Mouse (Mus musculus): ENCODE measurements around the gene Aldh1a3. TPM values are rescaled to one million over a fixed set of nuclear protein-coding genes. Genes with fewer than 3 reads are reported as not detected.
A peak's percentile ranks its signal among the peaks of the same experiment; 100 is the strongest.

The Aldh1a3 gene
- polyA plus RNA-seq, 1 experiment = 2.0 TPM

GRCm38 (mm10) chr7:66348588-66348987, 78.7 kb downstream of the Aldh1a3 start:
- H3K79me2 ChIP-seq (ENCODE audit: control insufficient read depth, insufficient read depth) = peaks cover 53% of the 10 kb centered on the region
- H3K27me3 ChIP-seq (ENCODE audit: control insufficient read depth, insufficient read depth, insufficient read length) = no peaks in the 10 kb centered on the region
- TF ChIP-seq POLR2A (IDR thresholded peaks at IDR 0.05; ENCODE audit: insufficient read length, low read depth) (no peak), USF1 (IDR thresholded peaks at IDR 0.05; ENCODE audit: low read depth) (no peak), SRF (IDR thresholded peaks at IDR 0.05; ENCODE audit: control insufficient read depth, insufficient read length, low read depth) (no peak), POLR2AphosphoS2 (IDR thresholded peaks at IDR 0.05; ENCODE audit: insufficient read length, low read depth) (no peak), MYOD1 (IDR thresholded peaks at IDR 0.05; ENCODE audit: control insufficient read depth in 1 of 3, insufficient read length in 2 of 3, low read depth in 2 of 3) (no peak), E2F4 (IDR thresholded peaks at IDR 0.05; ENCODE audit: insufficient read depth) (no peak), TCF12 (IDR thresholded peaks at IDR 0.05; ENCODE audit: insufficient read depth, poor library complexity, severe bottlenecking) (no peak), MYOG (IDR thresholded peaks at IDR 0.05; ENCODE audit: control insufficient read depth in 1 of 3, insufficient read depth in 1 of 3, insufficient read length in 2 of 3, low read depth in 2 of 3) (no peak), TCF3 (IDR thresholded peaks at IDR 0.05; ENCODE audit: insufficient read length, low read depth) (no peak), REST (IDR thresholded peaks at IDR 0.05; ENCODE audit: insufficient read depth, insufficient read length) (no peak), MAX (IDR thresholded peaks at IDR 0.05; ENCODE audit: low read depth) (no peak)
- no peaks in the 10 kb centered on the region for H3K36me3 ChIP-seq (ENCODE audit: control insufficient read depth, insufficient read depth)
- no peak overlapping the region for H3K4me2 ChIP-seq (ENCODE audit: low read depth)
- H3ac ChIP-seq (ENCODE audit: control insufficient read depth, insufficient read length) = no peak overlapping the region
- no peak overlapping the region for H3K4me3 ChIP-seq

DNA sequence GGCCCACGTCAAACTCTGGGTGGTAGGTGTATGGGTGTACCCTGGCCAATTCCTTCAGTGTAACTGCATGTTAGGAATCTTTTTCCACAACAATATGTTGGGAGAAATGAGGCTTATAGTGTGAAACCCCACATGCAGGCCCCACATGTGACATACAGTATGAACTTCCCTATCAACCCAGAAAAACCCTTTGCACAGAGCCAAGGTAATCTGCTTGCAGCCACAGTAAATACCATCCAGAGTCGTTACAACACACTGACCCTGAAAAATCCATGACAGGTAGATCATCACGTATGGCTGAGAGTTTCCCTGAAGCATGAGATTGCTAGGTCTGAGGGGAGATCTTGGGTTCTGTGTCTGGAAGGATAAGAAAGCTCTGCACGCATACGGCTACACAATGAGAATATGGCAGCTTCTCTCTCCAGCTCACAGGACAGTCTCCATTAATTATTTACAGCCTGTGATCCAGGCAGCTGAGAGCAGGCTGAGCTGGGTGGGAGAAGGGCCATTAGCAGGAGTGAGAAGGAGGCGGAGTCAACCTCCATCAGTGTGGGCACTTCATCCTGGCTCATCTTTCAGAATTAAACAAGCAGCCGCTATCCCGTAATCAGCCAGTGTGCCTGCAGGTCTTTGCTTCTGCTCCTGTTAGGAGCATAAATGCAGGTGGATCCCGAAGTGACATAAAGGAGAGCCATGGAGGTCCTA, 80.2 kb downstream of the Aldh1a3 start:
- Histone ChIP-seq H3ac (ENCODE audit: control insufficient read depth, insufficient read length) (no peak overlapping the region), H3K4me2 (ENCODE audit: low read depth) (no peak overlapping the region), H3K36me3 (ENCODE audit: control insufficient read depth, insufficient read depth) (no peaks in the 10 kb centered on the region), H3K79me2 (ENCODE audit: control insufficient read depth, insufficient read depth) (peaks cover 46% of the 10 kb centered on the region), H3K27me3 (ENCODE audit: control insufficient read depth, insufficient read depth, insufficient read length) (no peaks in the 10 kb centered on the region), H3K4me3 (no peak overlapping the region)
- no peak for TF ChIP-seq REST (IDR thresholded peaks at IDR 0.05; ENCODE audit: insufficient read depth, insufficient read length)

DNA sequence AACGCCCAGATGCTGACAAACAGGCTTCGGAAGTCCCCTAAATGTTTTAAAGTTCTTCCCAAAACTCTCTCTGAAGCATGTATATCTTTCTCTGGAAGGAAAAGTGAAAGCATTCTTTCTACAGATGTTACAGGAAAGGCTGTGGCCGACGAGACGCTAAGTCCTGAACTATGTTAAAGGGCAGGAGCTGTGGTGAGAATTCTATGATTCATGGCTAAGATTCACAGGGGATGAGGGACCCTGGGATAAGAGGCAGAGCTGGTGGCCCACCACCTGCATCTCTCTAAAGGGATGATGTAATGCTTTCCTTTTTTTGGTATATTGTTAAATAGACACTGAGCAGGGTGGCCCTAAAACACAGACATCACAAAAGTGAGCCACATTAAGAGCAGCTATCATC, 84.0 kb downstream of the Aldh1a3 start:
- Histone ChIP-seq H3K27me3 (ENCODE audit: control insufficient read depth, insufficient read depth, insufficient read length) (no peaks in the 10 kb centered on the region), H3K4me3 (no peak overlapping the region), H3K36me3 (ENCODE audit: control insufficient read depth, insufficient read depth) (no peaks in the 10 kb centered on the region), H3K4me2 (ENCODE audit: low read depth) (peak overlapping the region; percentile 79), H3K79me2 (ENCODE audit: control insufficient read depth, insufficient read depth) (peaks cover 32% of the 10 kb centered on the region), H3ac (ENCODE audit: control insufficient read depth, insufficient read length) (no peak overlapping the region)
- TF ChIP-seq MYOD1 (IDR thresholded peaks at IDR 0.05; ENCODE audit: control insufficient read depth in 1 of 3, insufficient read length in 2 of 3, low read depth in 2 of 3) (no peak), MYOG (IDR thresholded peaks at IDR 0.05; ENCODE audit: control insufficient read depth in 1 of 3, insufficient read depth in 1 of 3, insufficient read length in 2 of 3, low read depth in 2 of 3) (no peak), REST (IDR thresholded peaks at IDR 0.05; ENCODE audit: insufficient read depth, insufficient read length) (no peak), SRF (IDR thresholded peaks at IDR 0.05; ENCODE audit: control insufficient read depth, insufficient read length, low read depth) (no peak), POLR2A (IDR thresholded peaks at IDR 0.05; ENCODE audit: insufficient read length, low read depth) (no peak), CEBPB (IDR thresholded peaks at IDR 0.05; ENCODE audit: insufficient read depth, poor library complexity, severe bottlenecking) (no peak), POLR2AphosphoS2 (IDR thresholded peaks at IDR 0.05; ENCODE audit: insufficient read length, low read depth) (no peak), TCF12 (IDR thresholded peaks at IDR 0.05; ENCODE audit: insufficient read depth, poor library complexity, severe bottlenecking) (no peak), USF1 (IDR thresholded peaks at IDR 0.05; ENCODE audit: low read depth) (no peak), MAX (IDR thresholded peaks at IDR 0.05; ENCODE audit: low read depth) (no peak), TCF3 (IDR thresholded peaks at IDR 0.05; ENCODE audit: insufficient read length, low read depth) (no peak), E2F4 (IDR thresholded peaks at IDR 0.05; ENCODE audit: insufficient read depth) (no peak)

DNA sequence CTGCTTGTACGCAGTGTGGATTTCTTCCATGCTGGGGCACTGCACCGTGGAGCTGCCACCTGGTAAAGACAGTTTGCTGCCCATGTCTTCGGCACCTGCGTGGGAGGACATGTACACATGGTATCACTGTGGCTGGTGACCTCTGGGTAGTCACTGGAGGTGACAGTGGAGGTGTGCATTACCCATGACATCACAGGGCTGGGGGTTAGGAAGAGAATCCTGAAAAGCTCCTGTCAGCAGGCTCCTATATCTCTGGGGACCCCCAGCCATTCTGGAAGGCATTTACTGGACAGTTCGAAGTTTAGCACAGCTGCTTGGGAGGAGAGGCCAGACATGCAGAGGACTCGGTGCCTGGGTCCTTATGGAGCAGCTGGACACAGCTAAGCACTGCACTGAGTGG, 84.5 kb downstream of the Aldh1a3 start:
- Histone ChIP-seq H3K79me2 (ENCODE audit: control insufficient read depth, insufficient read depth) (peaks cover 30% of the 10 kb centered on the region), H3K4me3 (no peak overlapping the region), H3K4me2 (ENCODE audit: low read depth) (peak overlapping the region; percentile 79), H3ac (ENCODE audit: control insufficient read depth, insufficient read length) (no peak overlapping the region), H3K27me3 (ENCODE audit: control insufficient read depth, insufficient read depth, insufficient read length) (no peaks in the 10 kb centered on the region), H3K36me3 (ENCODE audit: control insufficient read depth, insufficient read depth) (no peaks in the 10 kb centered on the region)
- TF ChIP-seq POLR2A (IDR thresholded peaks at IDR 0.05; ENCODE audit: insufficient read length, low read depth) = no peak
- no peak for TF ChIP-seq E2F4 (IDR thresholded peaks at IDR 0.05; ENCODE audit: insufficient read depth)
- no peak for TF ChIP-seq CEBPB (IDR thresholded peaks at IDR 0.05; ENCODE audit: insufficient read depth, poor library complexity, severe bottlenecking)
- TF ChIP-seq MAX (IDR thresholded peaks at IDR 0.05; ENCODE audit: low read depth) = no peak
- TF ChIP-seq SRF (IDR thresholded peaks at IDR 0.05; ENCODE audit: control insufficient read depth, insufficient read length, low read depth) = no peak
- TF ChIP-seq TCF12 (IDR thresholded peaks at IDR 0.05; ENCODE audit: insufficient read depth, poor library complexity, severe bottlenecking) = no peak
- TF ChIP-seq MYOG (IDR thresholded peaks at IDR 0.05; ENCODE audit: control insufficient read depth in 1 of 3, insufficient read depth in 1 of 3, insufficient read length in 2 of 3, low read depth in 2 of 3) = no peak

DNA sequence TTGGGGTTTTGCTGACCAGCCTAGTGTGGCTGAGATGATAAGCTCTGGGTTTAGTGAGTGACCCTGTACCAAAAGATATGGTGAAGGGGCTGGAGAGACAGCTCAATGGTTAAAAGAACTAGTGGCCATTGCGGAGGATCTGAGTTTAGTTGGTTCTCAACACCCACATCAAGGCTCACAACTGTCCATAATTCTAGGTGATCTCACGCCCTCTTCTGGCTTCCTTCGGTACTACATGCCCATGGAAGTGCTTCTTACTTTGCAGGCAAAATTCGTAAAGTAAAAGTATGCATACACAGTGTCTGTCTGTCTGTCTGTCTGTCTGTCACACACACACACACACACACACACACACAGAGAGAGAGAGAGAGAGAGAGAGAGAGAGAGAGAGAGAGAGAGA, 85.0 kb downstream of the Aldh1a3 start:
- TF ChIP-seq TCF3 (IDR thresholded peaks at IDR 0.05; ENCODE audit: insufficient read length, low read depth) (no peak), USF1 (IDR thresholded peaks at IDR 0.05; ENCODE audit: low read depth) (no peak), REST (IDR thresholded peaks at IDR 0.05; ENCODE audit: insufficient read depth, insufficient read length) (no peak), MYOD1 (IDR thresholded peaks at IDR 0.05; ENCODE audit: control insufficient read depth in 1 of 3, insufficient read length in 2 of 3, low read depth in 2 of 3) (no peak), POLR2AphosphoS2 (IDR thresholded peaks at IDR 0.05; ENCODE audit: insufficient read length, low read depth) (no peak), E2F4 (IDR thresholded peaks at IDR 0.05; ENCODE audit: insufficient read depth) (no peak), POLR2A (IDR thresholded peaks at IDR 0.05; ENCODE audit: insufficient read length, low read depth) (no peak), MYOG (IDR thresholded peaks at IDR 0.05; ENCODE audit: control insufficient read depth in 1 of 3, insufficient read depth in 1 of 3, insufficient read length in 2 of 3, low read depth in 2 of 3) (no peak), SRF (IDR thresholded peaks at IDR 0.05; ENCODE audit: control insufficient read depth, insufficient read length, low read depth) (no peak), CEBPB (IDR thresholded peaks at IDR 0.05; ENCODE audit: insufficient read depth, poor library complexity, severe bottlenecking) (no peak), MAX (IDR thresholded peaks at IDR 0.05; ENCODE audit: low read depth) (no peak), TCF12 (IDR thresholded peaks at IDR 0.05; ENCODE audit: insufficient read depth, poor library complexity, severe bottlenecking) (no peak)
- H3K36me3 ChIP-seq (ENCODE audit: control insufficient read depth, insufficient read depth) = no peaks in the 10 kb centered on the region
- H3K27me3 ChIP-seq (ENCODE audit: control insufficient read depth, insufficient read depth, insufficient read length) = no peaks in the 10 kb centered on the region
- H3ac ChIP-seq (ENCODE audit: control insufficient read depth, insufficient read length) = no peak overlapping the region
- H3K79me2 ChIP-seq (ENCODE audit: control insufficient read depth, insufficient read depth) = peaks cover 25% of the 10 kb centered on the region
- peak overlapping the region; percentile 79 for H3K4me2 ChIP-seq (ENCODE audit: low read depth)
- no peak overlapping the region for H3K4me3 ChIP-seq

Measured in myocyte (in vitro differentiated cells).